Mouse (Mus musculus) layer of hippocampus, adult 2 months (tissue): ENCODE data around the gene Tmem209. TPM values are rescaled to one million over a fixed set of nuclear protein-coding genes. Genes with fewer than 3 reads are reported as not detected.

Experiments used
- DNase-seq, 2 experiments: peaks; one replicate each; pipeline ENCODE4 v3.0.0; 2022; ENCODE audit warnings: low spot score in 2 of 2
- H3K27ac ChIP-seq: fragments of 200-600 bp; 2 replicates; pipeline ENCODE4 v1.8.1; 2022
- H3K4me3 ChIP-seq: fragments of 200-600 bp; 2 replicates; pipeline ENCODE4 v1.8.1; 2022; ENCODE audit warnings: mild to moderate bottlenecking
- CTCF ChIP-seq: fragments of 200-600 bp; conservative IDR thresholded peaks from 2 replicates; pipeline ENCODE4 v1.8.1; 2022; ENCODE audit warnings: antibody characterized with exemption, mild to moderate bottlenecking, moderate library complexity
- total RNA-seq, 2 experiments: library from RNA; stranded (reverse); gene quantifications; 2 replicates each; pipeline ENCODE4 v1.2.3; 2021

Tmem209 gene
- total RNA-seq, 2 experiments from 2014 or later: 19.5 to 23.0 TPM

DNA sequence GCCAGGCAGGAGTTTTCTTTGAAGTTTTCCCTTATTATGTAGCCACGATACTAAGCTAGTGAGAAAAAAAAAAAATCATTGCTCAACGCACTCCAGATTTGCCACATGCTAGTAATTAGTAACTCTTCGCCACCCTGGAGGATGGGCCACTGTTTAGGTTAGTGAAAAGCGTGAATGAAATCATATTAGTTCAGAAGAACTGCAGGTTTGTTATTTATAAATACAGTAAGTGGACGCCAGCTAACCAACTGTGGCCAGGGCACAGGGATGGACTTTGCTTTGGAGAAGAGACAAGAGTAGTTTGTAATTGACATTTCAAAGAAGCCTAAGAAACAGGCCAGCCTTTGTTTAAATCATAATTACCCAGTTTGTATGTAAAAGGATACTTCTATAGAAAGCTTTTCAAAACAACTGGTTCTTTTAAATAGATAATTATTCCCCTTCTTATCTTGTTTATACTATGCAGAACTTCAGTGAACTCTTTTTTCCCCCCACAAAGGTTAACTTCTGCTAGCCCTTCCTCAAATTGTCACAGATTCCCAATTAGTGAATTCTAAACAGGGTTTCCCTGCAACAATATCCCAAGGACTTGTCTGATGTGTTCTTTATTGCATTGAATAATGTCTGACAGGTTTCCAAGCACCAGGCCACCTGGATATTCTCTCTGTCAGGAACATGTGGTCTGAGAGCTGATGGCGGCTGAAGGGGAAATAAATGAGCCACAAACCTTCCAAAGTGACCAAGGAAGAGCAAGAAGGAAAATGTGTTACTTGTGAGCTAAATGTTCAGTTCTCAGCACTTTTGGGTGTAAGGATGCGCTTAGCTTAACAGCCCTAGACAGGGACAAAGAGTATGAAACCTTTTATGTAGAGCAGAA, 16.1 kb upstream of the Tmem209 start:
- Histone ChIP-seq H3K27ac (no peak overlapping the region), H3K4me3 (no peak overlapping the region)

DNA sequence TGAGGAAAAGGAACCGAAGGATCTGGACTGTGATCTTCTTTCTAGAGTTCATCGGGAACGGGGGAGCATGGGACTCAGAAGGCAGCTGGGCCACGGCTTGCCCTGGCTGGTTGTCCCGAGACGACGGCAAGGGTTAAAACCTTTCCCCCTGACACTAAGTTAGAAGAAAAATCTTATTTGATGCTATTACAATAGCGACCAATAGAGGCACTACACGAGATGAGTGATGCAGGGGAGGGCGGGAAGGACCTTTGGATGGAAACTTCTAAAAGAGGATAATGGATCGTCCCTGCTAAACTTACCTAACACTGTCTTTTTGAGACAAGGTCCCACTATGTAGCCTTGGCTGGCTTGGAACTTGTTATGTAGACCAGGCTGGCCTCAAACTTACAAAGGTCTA, 10.8 kb upstream of the Tmem209 start:
- no peak overlapping the region for H3K27ac ChIP-seq
- H3K4me3 ChIP-seq: no peak overlapping the region
- no peak for DNase-seq
- TF ChIP-seq CTCF: peak; percentile 52

More for the DNA sequence above, 16.1 kb upstream of the Tmem209 start:
- no peak for TF ChIP-seq CTCF
- no peak for DNase-seq

DNA sequence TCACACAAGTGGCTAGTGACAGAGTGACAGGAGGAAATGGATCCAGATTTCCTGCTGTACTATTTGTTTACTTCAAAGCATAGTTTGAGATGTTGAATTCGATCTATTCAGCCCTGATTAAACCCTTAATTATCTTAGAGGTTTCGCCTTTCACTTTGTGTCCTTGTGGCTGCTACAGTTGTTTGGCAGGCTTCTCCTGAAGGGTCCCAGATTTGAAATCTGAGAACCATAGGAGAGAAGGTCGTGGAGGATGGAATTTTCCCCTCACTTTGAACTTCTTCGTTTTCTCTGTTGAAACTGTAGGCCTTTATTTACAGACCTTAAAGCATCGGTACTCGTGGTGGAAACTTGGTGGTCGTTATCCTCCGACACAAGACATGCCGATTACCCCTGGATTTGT, 4.7 kb upstream of the Tmem209 start:
- no peak for TF ChIP-seq CTCF
- no peak overlapping the region for H3K4me3 ChIP-seq

DNA sequence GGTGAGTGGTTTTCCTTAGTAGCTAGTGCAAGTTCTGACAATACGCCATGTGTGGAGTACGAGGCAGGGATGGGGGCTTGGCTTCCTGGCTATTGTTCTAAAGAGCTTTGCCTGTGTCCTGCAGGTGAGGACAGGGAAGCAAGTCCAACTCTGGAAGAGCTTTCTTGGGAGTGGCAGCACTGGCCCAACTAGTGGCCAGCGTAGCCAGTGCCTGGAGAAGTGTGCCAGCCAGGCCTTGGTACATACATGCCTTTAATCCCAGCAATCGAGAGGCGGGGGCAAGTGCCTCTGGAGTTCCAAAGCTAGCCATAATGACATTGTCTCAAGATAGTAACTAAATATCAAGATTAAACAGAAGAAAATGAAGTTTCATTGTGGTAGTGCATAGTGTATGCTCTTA, 708 bp upstream of the Tmem209 start:
- Histone ChIP-seq H3K27ac (peak overlapping the region; percentile 92), H3K4me3 (peak overlapping the region; percentile 78; the same call in 1 of the 2 replicates)
- no peak for DNase-seq
- TF ChIP-seq CTCF: no peak

More for the DNA sequence above, 4.7 kb upstream of the Tmem209 start:
- H3K27ac ChIP-seq: no peak overlapping the region
- no peak for DNase-seq

DNA sequence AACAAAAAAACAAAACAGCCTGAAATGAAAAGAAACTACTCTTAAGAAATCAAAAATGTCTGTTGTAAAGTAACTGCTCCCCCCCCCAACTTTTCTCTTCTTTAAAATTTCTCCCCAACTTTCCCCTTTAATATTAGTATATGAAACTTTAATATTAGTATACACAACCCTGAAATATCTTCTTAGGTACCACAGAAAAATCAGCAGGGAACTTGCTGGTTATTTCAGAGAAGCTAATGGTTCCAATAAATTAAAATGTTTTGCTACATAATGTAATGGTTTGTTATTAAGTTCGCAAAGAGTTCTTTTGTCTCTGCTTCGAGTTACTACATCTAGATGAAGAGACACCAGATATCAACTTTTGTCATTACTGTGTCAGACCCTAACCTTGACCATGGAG, 759 bp downstream of the Tmem209 start:
- Histone ChIP-seq H3K27ac (peak overlapping the region; percentile 92), H3K4me3 (peak overlapping the region; percentile 78)
- no peak for DNase-seq
- no peak for TF ChIP-seq CTCF

DNA sequence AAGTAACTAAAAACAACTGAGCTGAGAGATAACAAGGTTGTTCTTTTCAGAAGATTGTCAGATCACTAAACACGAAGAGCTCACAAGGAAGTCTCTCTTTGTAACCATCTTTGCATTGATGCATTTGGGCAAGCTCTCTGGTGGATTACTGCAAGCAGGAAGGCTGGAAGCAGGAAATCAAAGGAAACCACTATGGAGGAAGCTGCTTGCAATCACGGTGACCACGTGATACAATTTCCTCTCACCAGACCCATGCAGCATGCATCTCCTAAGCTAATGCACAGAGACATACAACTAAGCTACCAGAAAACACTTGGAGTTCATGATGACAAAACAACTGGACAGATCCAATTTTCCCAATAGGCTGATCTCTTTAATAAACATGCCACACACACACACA, 10.5 kb downstream of the Tmem209 start:
- no peak for DNase-seq
- Histone ChIP-seq H3K4me3 (no peak overlapping the region), H3K27ac (no peak overlapping the region)
- TF ChIP-seq CTCF: no peak

DNA sequence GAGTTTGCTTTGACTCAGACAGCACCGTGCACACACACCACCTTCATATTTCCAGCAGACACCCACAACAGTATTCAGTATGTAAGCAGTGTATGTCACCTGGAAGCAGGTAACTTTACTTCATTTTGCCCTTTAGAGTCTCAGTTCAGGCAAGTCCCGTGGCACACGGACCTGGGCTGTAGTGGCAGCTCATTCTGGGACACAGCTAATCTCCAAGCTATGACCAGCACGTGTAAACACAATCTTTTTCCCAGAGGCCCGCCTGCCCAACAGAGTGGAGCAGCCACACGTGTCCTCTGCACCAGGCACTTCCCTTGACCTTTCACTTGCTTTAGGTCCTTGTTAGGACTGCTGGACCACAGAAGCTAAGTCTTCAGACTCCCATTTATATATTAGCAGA, 23.1 kb downstream of the Tmem209 start:
- H3K4me3 ChIP-seq: no peak overlapping the region
- no peak overlapping the region for H3K27ac ChIP-seq
- DNase-seq: no peak
- TF ChIP-seq CTCF: no peak

DNA sequence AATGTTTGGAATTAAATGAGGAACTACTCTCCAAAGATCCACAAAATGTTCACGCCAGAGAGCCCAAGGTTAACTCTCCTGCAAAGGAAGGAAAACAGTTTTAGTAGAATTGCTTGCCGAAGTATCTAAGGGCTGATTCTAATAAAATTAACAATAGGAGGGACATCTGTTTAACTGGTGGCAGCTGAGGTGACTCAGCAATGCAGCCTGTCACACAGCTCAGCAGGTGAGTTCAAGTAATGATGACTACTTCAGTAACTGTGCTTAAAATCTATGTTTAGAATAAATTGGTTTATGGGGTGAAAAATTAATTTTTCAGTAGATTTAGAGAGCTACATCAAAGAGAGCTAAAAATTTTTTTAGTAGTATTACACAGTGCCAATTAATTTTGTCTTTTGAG, 26.7 kb downstream of the Tmem209 start:
- no peak overlapping the region for H3K27ac ChIP-seq
- DNase-seq: no peak
- TF ChIP-seq CTCF: no peak
- no peak overlapping the region for H3K4me3 ChIP-seq

DNA sequence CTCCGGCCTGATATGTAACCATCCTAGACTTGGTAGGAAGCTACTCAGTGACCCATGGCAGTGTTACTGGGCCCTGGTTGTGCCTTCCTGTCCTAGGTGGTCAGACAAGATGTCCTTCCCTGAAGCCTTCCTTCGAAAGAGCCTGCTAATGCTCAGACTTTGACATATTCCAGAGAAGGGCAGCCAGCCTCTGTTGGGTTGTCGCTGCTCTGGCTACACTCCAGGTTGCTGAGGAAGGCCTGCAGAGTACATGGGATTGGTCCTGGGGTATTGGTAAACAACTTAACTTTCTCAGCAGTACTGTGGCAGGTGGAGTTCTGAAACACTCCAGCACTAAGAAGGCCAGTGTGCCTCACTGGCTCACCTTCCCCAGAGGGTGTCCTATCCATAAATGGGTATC, 30.2 kb downstream of the Tmem209 start:
- TF ChIP-seq CTCF: no peak
- Histone ChIP-seq H3K27ac (no peak overlapping the region), H3K4me3 (no peak overlapping the region)
- no peak for DNase-seq

DNA sequence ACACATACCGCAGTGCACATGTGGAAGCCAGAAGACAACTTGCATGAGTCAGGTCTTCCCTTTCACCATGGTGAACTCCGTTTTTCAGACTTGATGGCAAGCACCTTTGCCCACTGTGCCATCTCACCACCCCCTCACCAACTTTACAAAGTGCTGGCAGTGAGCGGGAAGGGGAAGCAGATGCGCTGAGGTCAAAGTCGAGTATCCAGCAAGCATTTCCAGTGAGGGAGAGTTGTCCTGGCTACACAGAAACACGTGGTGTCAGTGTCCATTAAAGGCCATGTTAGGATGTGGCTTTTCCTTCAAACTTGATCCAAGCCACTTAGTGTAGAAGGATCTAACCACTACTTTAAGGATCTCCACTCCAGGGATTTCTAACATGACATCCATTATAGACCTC, 31.8 kb downstream of the Tmem209 start:
- Histone ChIP-seq H3K27ac (no peak overlapping the region), H3K4me3 (no peak overlapping the region)
- no peak for DNase-seq
- no peak for TF ChIP-seq CTCF

DNA sequence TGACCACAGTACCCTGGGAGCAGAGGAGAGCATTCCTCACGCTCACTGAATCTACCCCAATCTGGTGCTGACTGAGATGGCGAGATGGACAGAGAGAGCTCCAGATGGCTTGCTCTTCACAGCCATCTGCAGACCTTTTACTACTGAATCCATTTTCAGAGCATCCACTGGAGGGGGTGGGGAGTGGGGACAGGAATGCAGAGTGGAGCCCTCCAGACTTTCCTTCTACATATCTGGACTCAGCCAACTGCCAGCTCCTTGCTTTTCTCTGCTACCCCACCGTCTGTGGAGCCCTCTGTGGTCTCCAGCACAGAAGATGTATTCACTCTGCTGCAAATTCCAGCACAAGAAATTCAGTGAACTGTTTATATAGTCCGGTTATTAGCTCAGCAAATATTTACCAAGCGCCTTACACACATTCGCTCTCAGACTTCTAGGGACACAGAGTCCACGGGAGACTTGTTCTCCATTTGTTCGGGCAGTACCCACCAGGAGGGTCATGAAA, 32.3 kb downstream of the Tmem209 start:
- peak in 1 of 2 experiments; percentile 35 for DNase-seq
- TF ChIP-seq CTCF: no peak
- Histone ChIP-seq H3K27ac (no peak overlapping the region), H3K4me3 (no peak overlapping the region)

DNA sequence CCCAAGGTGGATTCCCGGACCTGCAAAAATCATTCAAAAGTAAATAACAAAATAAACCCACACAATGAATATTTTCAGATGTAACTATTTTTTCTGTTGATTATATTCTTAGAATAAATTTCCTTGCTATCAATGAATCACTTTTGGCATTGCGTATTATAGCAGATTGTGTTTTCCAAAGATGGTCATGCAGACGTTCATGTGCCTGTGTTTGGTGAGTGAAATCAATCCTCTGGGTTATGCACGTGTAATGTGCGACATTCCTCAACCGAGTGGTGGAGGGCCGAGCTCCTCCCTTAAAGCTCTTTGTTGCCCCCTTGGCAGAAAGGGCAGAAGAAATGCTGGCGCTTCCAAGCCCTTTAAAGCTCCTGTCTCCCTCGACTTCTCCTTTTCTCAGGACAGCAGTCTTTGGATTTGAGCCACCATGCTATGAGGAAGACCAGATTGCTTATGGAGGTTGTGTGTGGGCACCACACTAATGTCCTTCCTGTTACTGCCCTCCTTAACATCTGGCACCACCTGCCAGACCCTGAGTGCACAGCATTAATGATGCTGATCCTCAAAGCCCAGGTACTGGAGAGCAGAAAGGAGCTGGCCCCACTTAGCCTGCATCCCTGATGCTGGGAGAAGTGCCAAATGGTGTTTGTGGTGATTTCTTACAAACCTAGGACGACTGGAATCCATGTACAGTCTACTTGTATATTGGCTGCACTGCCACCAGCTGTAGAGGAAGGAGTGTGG, 33.4 kb downstream of the Tmem209 start:
- Histone ChIP-seq H3K4me3 (no peak overlapping the region), H3K27ac (peak overlapping the region; percentile 44)
- peak; percentile 36 to 57 for DNase-seq
- no peak for TF ChIP-seq CTCF

DNA sequence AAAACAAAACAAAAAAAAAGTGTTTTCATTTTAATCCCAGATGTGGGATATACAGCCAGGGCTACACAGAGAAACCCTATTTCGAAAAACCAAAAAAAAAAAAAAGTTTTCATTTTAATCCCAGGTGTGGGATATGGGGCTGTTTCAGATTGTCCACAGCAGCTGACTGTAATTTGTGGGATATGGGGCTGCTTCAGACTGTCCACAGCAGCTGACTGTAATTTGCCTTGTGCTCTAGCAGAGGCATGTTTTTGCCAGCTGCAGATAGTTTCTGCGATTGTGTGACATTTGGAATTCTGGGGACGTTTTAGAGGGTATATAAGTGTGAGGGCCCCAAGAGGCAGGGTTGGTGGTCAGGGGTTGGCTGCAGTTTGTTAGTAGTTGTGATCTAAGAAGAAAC, 37.9 kb downstream of the Tmem209 start:
- TF ChIP-seq CTCF: no peak
- no peak for DNase-seq
- no peak overlapping the region for H3K4me3 ChIP-seq
- no peak overlapping the region for H3K27ac ChIP-seq

DNA sequence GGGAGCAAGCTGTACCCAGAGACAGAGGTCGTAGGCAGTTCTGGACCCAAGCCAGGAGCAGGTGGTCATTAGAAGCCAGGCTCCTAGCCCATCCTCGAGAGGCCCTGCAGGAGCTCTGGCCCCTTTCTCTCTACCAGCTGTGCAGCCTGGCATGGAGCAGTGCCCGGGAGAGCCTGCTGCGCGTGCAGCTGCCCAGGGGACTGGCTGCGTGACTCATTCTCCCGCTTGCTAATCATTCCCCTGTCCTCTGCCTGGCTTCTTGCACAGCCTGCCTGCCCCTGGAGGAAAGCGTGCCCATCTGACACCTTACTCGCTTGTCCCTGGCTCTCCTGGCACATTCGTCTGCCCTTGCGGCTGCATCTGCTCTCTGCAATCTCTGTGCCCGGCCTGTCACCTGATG, 40.2 kb downstream of the Tmem209 start:
- DNase-seq: peak; percentile 27 to 39
- no peak overlapping the region for H3K4me3 ChIP-seq
- no peak for TF ChIP-seq CTCF
- peak overlapping the region; percentile 39; the same call in 1 of the 2 replicates for H3K27ac ChIP-seq
